Mouse (Mus musculus) kidney, adult 2 months (tissue): ENCODE measurements around the gene Tmem255b. TPM values are rescaled to one million over a fixed set of nuclear protein-coding genes. Genes with fewer than 3 reads are reported as not detected.
A peak's percentile ranks its signal among the peaks of the same experiment; 100 is the strongest.

Source experiments
- DNase-seq: peaks from one replicate; pipeline ENCODE4 v3.0.0; 2021
- H3K27ac ChIP-seq: fragments of 200-500 bp; 2 replicates; pipeline ENCODE4 v1.5.1; 2012; ENCODE audit warnings: low read depth, low read length, control low read depth, inconsistent platforms; ENCODE audit not compliant: insufficient read depth
- H3K27me3 ChIP-seq: fragments of 200-500 bp; replicated peaks from 2 replicates; pipeline ENCODE4 v1.6.1; 2012; ENCODE audit warnings: mild to moderate bottlenecking, moderate library complexity, low read length, inconsistent platforms; ENCODE audit not compliant: control insufficient read depth, insufficient read depth
- H3K36me3 ChIP-seq: fragments of 200-500 bp; 2 replicates; pipeline ENCODE4 v1.6.1; 2012; ENCODE audit warnings: mild to moderate bottlenecking, moderate library complexity, low read length, inconsistent platforms; ENCODE audit not compliant: control insufficient read depth, insufficient read depth
- H3K4me1 ChIP-seq: fragments of 200-500 bp; 2 replicates; pipeline ENCODE4 v1.6.1; 2011; ENCODE audit warnings: low read length; ENCODE audit not compliant: control insufficient read depth, insufficient read depth
- H3K4me3 ChIP-seq: fragments of 200-500 bp; 2 replicates; pipeline ENCODE4 v1.5.1; 2011; ENCODE audit warnings: mild to moderate bottlenecking, low read depth, low read length, control low read depth; ENCODE audit not compliant: insufficient read depth
- CTCF ChIP-seq: fragments of 200-500 bp; conservative IDR thresholded peaks from 2 replicates; pipeline ENCODE4 v1.5.1; 2011; ENCODE audit warnings: low read depth, mild to moderate bottlenecking, control low read depth, low read length, moderate library complexity, mixed read lengths; ENCODE audit not compliant: insufficient read depth, insufficient read length
- POLR2A ChIP-seq: fragments of 200-500 bp; IDR thresholded peaks from one replicate; pipeline ENCODE4 v1.6.1; 2011; ENCODE audit warnings: low read depth, low read length, control low read depth
- WGBS: fragments of 180-500 bp; shearing (Covaris S2); methylation state at CpG from one replicate; pipeline ENCODE4 v1.1.7; 2018; 5-methylcytosine and 5-hydroxymethylcytosine counted together
- polyA plus RNA-seq: library from polyadenylated mRNA; depleted of rRNA; stranded (reverse); fragments of >200 nt; gene quantifications from 2 replicates; pipeline ENCODE4 v1.2.3, GENCODE M21; 2012

Tmem255b gene
- polyA plus RNA-seq, 1 experiment: 1.3 TPM

DNA sequence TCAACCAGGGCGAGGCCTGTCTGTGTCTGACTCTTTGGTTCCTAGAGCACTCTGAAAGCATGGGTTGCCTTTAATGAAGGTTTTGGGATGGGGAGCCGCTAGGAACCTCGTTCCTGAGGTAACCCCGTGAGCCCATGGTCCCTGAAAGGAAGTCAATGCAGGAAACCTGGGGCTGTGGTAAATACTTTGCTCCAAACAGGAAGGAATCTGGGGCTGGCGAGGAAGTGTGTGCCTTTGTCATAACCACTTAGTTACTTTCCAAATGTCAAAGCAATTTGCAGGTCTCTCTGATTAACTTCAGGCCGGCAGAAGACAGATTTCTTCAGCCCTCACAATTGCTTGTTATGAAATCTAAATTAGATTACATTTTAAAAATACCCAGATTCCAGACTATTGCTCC lies 7.6 kb upstream of the Tmem255b start:
- TF ChIP-seq POLR2A (no peak), CTCF (no peak)
- Histone ChIP-seq H3K4me3 (no peak overlapping the region), H3K27ac (no peak overlapping the region), H3K36me3 (no peaks in the 10 kb centered on the region), H3K4me1 (no peaks in the 10 kb centered on the region), H3K27me3 (no peaks in the 10 kb centered on the region)
- WGBS: 63% methylated on average over 6 of the region's 6 CpGs
- DNase-seq: peak; percentile 51

DNA sequence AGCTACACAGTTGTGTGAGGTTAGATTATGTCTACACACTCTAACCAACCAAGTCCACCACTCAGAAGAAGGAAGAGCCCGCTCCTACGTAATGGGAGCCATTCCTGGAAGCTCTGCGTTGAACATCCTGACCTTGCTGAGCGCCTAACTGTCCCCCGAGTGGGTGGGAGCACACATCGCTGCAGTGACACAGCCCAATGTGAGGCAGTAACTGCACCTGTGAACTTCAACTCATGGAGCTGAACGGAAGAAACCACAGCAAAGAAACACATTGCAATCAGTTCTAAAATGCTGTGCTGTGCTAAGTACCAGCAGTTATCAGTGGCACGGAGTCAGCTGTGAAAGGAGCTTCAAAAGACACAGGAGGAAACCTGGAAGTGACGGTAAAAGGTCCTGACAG lies 6.8 kb upstream of the Tmem255b start:
- WGBS: 56% methylated on average over 9 of the region's 9 CpGs
- TF ChIP-seq POLR2A (no peak), CTCF (no peak)
- Histone ChIP-seq H3K27me3 (no peaks in the 10 kb centered on the region), H3K36me3 (no peaks in the 10 kb centered on the region), H3K4me1 (no peaks in the 10 kb centered on the region), H3K4me3 (no peak overlapping the region), H3K27ac (no peak overlapping the region)
- DNase-seq: no peak

DNA sequence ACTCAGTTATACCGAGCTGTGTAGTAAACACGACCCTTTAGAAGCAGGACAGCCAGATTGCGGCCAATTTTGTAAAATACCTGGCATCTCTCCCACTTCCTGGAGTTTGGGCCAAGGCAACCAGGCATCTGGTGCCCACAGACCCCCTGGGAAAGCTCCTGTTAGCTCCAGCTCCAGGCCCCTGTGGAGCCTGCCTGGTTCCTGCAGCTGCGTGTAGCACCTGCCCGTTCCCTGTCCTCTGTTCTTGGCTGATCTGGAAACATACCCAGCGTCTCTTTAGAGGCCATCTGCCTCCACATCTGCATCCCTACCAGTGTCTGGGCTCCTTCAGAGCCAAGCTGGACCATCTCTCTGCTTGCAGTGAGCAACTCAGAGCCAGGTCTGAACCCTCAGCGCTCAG lies 4.6 kb upstream of the Tmem255b start:
- H3K27me3 ChIP-seq: no peaks in the 10 kb centered on the region
- TF ChIP-seq POLR2A: no peak
- TF ChIP-seq CTCF: no peak
- H3K4me1 ChIP-seq: no peaks in the 10 kb centered on the region; the same call in 1 of the 2 replicates
- no peak for DNase-seq
- H3K27ac ChIP-seq: no peak overlapping the region
- no peaks in the 10 kb centered on the region for H3K36me3 ChIP-seq
- H3K4me3 ChIP-seq: no peak overlapping the region
- WGBS: 60% methylated on average over 7 of the region's 7 CpGs

DNA sequence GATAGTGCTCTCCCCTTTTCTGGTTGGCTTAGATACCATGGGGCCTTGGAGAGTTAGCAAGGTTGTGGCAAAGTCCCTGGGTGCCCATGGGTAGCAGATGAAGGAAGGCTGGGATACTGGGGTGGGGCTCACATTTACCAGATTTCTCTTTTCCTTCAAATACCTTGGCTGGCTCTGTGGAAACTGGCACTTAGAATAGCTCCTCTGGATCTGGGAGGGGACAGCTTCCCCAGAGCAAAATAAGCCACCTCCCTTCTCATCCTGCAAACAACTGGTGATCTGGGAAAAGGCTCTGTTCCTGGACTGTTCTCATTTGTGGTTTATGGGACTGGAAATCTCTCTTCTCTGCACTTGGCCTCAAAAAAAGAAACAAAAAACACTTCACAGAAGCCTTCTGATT lies 4.1 kb upstream of the Tmem255b start:
- peak; percentile 40 for DNase-seq
- no peak overlapping the region for H3K4me3 ChIP-seq
- H3K36me3 ChIP-seq: no peaks in the 10 kb centered on the region
- TF ChIP-seq POLR2A: no peak
- no peak for TF ChIP-seq CTCF
- no peak overlapping the region for H3K27ac ChIP-seq
- no peaks in the 10 kb centered on the region; the same call in 1 of the 2 replicates for H3K4me1 ChIP-seq
- H3K27me3 ChIP-seq: no peaks in the 10 kb centered on the region

DNA sequence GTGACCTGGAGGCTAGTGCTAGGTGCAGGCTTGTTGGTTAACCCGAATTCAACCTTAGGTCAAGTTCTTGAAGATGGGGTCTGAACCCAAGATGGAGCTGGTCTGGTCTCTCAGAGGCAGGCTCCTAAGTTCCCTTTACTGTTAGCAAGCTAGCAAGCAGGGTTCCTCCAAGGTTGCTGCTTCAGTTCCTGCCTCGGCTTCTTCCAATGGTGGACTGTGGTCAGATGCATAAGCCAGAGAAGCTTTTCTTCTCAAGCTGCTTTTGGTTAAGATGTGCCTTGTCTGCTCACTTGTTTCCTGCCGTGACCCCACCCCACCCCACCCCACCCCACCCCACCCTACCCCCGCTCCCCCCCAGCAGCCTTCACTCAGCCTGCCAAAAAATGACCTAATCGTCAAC lies 1.9 kb upstream of the Tmem255b start:
- no peak for TF ChIP-seq POLR2A
- no peak for TF ChIP-seq CTCF

DNA sequence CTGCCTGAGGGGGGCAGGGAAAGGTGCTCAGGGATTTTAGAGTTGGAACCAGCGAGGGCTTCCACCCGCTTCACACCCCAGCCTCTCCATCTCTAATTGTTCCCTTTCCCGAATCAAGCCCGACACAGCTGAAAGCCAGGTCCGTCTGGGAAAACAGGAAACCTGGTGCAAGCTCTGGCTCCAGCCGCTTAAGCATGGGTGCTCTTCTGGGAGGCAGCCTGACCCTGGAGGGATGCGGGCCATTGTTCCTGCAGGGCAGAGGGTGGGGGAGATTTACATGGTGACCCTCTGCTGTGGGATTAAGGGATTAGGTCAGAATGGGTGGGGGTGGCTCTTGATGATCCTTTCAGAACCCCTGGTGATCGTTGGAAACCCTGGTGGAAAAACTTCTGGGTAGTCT lies 1.1 kb downstream of the Tmem255b start:
- no peak overlapping the region for H3K27ac ChIP-seq
- H3K4me3 ChIP-seq: no peak overlapping the region
- 10% methylated on average over 8 of the region's 8 CpGs for WGBS
- H3K27me3 ChIP-seq: no peaks in the 10 kb centered on the region
- H3K4me1 ChIP-seq: no peaks in the 10 kb centered on the region; the same call in 1 of the 2 replicates
- no peak for TF ChIP-seq POLR2A
- no peak for TF ChIP-seq CTCF
- no peaks in the 10 kb centered on the region for H3K36me3 ChIP-seq
- no peak for DNase-seq

More for the DNA sequence above, 1.9 kb upstream of the Tmem255b start:
- 48% methylated on average over 5 of the region's 5 CpGs for WGBS
- H3K27me3 ChIP-seq: no peaks in the 10 kb centered on the region
- no peak for DNase-seq
- no peak overlapping the region for H3K27ac ChIP-seq
- no peaks in the 10 kb centered on the region; the same call in 1 of the 2 replicates for H3K4me1 ChIP-seq
- H3K4me3 ChIP-seq: no peak overlapping the region
- H3K36me3 ChIP-seq: no peaks in the 10 kb centered on the region

DNA sequence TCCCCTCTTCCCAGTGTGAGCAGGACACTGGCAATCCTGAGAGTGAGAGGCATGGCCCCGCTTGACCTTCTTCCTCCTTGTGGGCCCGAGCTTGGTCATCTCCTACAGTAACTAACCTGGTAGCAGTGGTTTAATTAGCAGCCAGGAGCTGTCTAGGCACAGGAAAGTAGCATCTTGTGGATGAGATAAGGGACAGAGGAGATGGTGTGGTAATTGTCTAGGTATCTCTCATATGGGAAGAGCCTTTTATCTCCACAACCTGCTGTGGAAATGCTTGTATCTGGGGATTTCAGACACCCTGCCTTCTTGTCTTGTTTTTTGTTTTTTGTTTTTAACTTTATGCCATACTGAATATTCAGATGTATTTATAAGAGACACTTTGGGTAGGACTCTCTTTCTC lies 2.5 kb downstream of the Tmem255b start:
- Histone ChIP-seq H3K27ac (no peak overlapping the region), H3K4me3 (no peak overlapping the region), H3K27me3 (no peaks in the 10 kb centered on the region), H3K4me1 (no peaks in the 10 kb centered on the region; the same call in 1 of the 2 replicates), H3K36me3 (no peaks in the 10 kb centered on the region)
- WGBS: 84% methylated on average over 2 of the region's 2 CpGs
- no peak for DNase-seq
- TF ChIP-seq POLR2A (no peak), CTCF (no peak)

DNA sequence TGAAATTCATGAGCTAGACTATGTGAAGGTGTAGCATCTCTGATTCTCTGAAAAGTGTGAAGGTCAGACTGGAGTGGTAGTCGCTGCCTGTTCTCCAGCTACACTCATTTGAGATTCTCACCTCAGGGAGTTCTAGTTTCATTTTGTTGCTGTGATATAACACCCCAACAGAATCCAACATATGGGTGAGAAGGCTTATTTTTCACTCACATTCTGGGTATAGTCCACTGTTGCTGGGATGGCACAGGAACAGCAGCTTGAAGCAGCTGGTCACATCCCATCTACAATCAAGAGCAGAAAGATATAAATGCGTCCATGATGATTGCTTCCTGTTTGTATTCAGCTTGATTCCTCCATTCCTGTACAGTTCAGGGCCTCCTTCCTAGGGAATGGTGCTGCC lies 7.2 kb downstream of the Tmem255b start:
- no peaks in the 10 kb centered on the region for H3K36me3 ChIP-seq
- H3K4me1 ChIP-seq: no peaks in the 10 kb centered on the region
- 91% methylated on average over 2 of the region's 2 CpGs for WGBS
- no peaks in the 10 kb centered on the region for H3K27me3 ChIP-seq
- TF ChIP-seq POLR2A: no peak
- TF ChIP-seq CTCF: no peak
- no peak overlapping the region for H3K4me3 ChIP-seq
- DNase-seq: no peak
- H3K27ac ChIP-seq: no peak overlapping the region
